Mouse (Mus musculus) cerebellum, adult 9-11 months (tissue): ENCODE data around the gene Tpp1.

Experiments
- DNase-seq: peaks from one replicate; pipeline ENCODE4 v3.0.0; 2022

Tpp1 gene

DNA sequence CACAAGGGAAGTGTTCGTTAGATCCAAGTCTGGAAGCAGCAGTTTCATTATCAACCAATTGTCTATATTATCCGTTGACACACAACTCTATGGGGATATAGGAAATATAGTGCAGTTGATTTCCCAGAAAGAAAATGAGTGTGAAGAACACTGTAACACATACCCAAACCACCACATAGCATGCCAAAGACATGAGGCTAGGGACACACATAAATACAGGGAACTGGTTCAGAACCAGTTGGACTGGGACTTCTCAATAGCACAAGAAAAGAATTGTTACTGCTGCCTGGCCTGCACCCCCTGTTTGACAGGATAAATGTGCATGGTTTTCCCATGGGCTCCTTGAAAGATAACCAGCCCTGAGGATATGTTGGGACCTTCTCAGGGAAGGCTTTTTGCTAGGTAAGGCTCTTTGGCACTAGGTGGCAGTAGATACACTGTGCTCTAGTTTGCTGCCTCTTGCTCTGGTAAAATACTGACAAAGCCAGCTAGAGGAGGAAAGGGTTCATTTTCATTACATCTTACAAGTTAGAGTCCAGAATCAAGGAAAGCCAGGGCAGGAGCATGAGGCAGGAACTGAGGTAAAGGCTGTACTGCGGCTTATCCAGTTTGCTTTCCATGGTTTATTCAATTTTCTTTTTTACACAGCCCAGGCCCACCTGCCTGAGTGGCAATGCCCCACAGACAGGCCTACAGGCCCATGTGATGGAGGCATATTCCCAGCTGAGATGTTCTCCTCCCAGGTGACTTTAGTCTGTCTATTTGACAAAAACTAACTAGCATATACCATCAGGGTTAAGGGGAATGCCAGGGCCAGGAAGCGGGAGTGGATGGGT, 25.7 kb downstream of the Tpp1 start:
- DNase-seq = peak; percentile 60

DNA sequence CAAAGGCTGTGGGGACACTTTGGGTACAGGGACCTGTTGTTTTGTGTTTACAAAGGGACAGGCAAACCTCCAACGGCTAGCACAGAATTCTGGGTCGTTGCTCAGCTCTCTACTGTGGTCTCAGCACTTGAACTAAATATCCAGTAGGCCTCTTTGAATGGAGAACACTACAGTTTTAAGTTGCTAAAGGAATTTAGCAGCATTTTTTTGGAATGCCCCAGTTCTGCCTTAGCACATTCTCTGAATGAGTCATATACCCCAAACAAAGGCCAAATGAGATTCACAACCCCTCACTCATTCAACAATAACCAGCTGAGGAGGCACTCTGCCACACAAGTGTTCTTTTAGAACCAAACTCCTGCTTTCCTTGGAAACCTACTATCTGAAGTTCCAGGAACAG, 30.1 kb downstream of the Tpp1 start:
- no peak for DNase-seq

DNA sequence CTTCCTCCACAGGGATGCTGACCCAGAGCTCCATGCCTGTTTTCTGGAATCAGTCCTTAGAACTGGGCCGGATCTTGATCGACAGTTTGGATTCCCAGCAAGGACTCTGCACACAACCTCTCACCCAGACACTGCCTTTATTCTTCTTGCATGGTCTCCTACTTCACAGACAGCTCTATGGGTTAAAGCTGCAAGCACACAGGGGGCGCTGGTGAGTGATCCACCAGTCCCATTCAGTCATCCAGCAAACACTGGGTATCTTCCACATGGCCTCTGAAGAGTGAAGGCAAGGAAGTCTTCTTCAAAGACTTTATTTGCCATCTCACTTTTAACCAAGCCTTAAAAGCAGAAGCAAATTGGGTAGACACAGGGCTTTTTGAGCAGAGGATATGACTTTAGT, 36.7 kb downstream of the Tpp1 start:
- DNase-seq = no peak

DNA sequence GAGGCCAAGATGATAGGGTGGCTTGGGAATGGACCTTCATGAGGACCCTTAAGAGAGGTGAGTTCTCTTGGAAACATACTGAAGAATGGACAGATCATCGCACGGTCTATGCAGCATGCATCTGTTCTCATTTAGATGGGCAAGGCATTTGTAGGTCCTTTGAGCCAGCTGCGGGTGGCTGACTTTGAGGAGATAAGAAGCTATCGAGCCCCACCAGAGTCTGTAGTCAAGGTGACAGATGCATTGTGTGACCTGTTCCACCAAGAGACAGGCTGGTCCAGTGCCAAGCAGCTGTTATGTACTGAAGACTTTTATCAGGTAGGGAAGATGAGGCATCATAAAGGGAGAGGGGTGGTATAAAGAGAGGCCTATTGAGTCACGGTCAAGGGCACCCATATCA, 43.3 kb downstream of the Tpp1 start:
- no peak for DNase-seq

DNA sequence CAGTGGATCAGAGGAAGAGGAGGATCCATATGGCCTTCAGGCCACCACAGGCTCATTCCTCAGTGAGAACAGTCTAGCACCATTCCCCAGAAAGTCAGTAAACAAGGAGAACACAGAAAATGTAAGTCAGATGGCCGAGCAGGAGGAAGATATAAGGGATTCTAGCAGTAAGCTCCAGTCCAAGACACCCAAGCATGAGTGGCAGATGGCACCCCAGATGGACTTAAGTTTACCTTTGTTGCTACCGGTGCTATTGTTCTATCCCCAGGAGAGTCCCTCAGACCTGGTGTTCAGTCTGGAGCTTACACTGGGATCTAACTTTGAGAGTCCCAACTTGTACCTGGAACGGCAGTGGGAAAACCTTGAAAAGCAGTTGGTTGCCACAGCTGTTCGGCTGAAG, 48.2 kb downstream of the Tpp1 start:
- DNase-seq = peak; percentile 59

DNA sequence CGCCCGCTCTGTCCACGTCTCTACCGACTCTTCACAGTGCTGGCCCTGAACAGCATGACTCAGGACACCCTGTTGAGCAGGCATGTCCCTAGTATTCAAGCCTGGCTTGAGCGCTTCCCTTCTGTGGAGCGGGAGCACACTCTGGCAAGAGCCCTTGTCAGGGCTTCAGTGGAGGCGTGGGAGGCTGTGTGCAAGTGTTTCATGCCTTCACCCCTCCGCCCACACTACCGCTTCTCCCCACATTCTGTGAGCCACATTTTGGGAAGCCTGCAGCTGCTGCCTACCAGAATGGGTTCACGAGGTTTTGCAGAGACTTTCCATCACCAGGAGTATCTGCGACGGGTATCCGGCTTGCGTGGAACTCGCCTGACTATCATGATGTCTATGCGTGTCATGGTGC, 48.9 kb downstream of the Tpp1 start:
- peak; percentile 39 for DNase-seq
